Mouse (Mus musculus) myocyte (in vitro differentiated cells): ENCODE data around the gene Lingo3. TPM values are rescaled to one million over a fixed set of nuclear protein-coding genes. Genes with fewer than 3 reads are reported as not detected.
A peak's percentile ranks its signal among the peaks of the same experiment; 100 is the strongest.

Experiments used
- H3K27me3 ChIP-seq: one replicate; pipeline ENCODE4 v1.6.1; 2011; ENCODE audit not compliant: control insufficient read depth, insufficient read depth, insufficient read length
- H3K36me3 ChIP-seq: one replicate; pipeline ENCODE4 v1.6.1; 2011; ENCODE audit not compliant: control insufficient read depth, insufficient read depth
- H3K4me2 ChIP-seq: one replicate; pipeline ENCODE4 v1.6.1; 2011; ENCODE audit warnings: low read depth, control low read depth
- H3K4me3 ChIP-seq: one replicate; pipeline ENCODE4 v1.5.1; 2011; ENCODE audit warnings: mild to moderate bottlenecking, control low read depth, moderate library complexity
- H3K79me2 ChIP-seq: one replicate; pipeline ENCODE4 v1.6.1; 2011; ENCODE audit not compliant: control insufficient read depth, insufficient read depth
- H3ac ChIP-seq: one replicate; pipeline ENCODE4 v1.6.1; 2011; ENCODE audit not compliant: control insufficient read depth, insufficient read length
- CEBPB ChIP-seq: IDR thresholded peaks from 2 replicates; pipeline ENCODE4 v1.6.1; 2011; ENCODE audit warnings: mild to moderate bottlenecking, moderate library complexity; ENCODE audit not compliant: poor library complexity, insufficient read depth, severe bottlenecking
- E2F4 ChIP-seq: IDR thresholded peaks from one replicate; pipeline ENCODE4 v1.6.1; 2011; ENCODE audit warnings: mild to moderate bottlenecking, control low read depth, moderate library complexity; ENCODE audit not compliant: insufficient read depth
- MAX ChIP-seq: IDR thresholded peaks from one replicate; pipeline ENCODE4 v1.6.1; 2011; ENCODE audit warnings: low read depth, mild to moderate bottlenecking, control low read depth
- MYOD1 ChIP-seq, 3 experiments: IDR thresholded peaks; one replicate each; pipeline ENCODE4 v1.6.1; 2011; ENCODE audit warnings: control low read depth in 2 of 3, low read depth in 2 of 3, mild to moderate bottlenecking in 2 of 3, moderate library complexity in 1 of 3; ENCODE audit not compliant: insufficient read length in 2 of 3, control insufficient read depth in 1 of 3
- MYOG ChIP-seq, 3 experiments: IDR thresholded peaks; one replicate each; pipeline ENCODE4 v1.6.1; 2011; ENCODE audit warnings: control low read depth in 2 of 3, low read depth in 2 of 3, mild to moderate bottlenecking in 2 of 3; ENCODE audit not compliant: insufficient read length in 2 of 3, control insufficient read depth in 1 of 3, insufficient read depth in 1 of 3
- POLR2A ChIP-seq: IDR thresholded peaks from one replicate; pipeline ENCODE4 v1.6.1; 2011; ENCODE audit warnings: low read depth, mild to moderate bottlenecking, control low read depth, moderate library complexity; ENCODE audit not compliant: insufficient read length
- POLR2AphosphoS2 ChIP-seq: IDR thresholded peaks from one replicate; pipeline ENCODE4 v1.6.1; 2011; ENCODE audit warnings: low read depth, control low read depth; ENCODE audit not compliant: insufficient read length
- REST ChIP-seq: IDR thresholded peaks from one replicate; pipeline ENCODE4 v1.6.1; 2011; ENCODE audit warnings: mild to moderate bottlenecking, control low read depth, moderate library complexity; ENCODE audit not compliant: insufficient read depth, insufficient read length
- SRF ChIP-seq: IDR thresholded peaks from one replicate; pipeline ENCODE4 v1.6.1; 2011; ENCODE audit warnings: low read depth; ENCODE audit not compliant: control insufficient read depth, insufficient read length
- TCF12 ChIP-seq: IDR thresholded peaks from one replicate; pipeline ENCODE4 v1.6.1; 2011; ENCODE audit warnings: mild to moderate bottlenecking, control low read depth; ENCODE audit not compliant: poor library complexity, insufficient read depth, severe bottlenecking
- TCF3 ChIP-seq: IDR thresholded peaks from one replicate; pipeline ENCODE4 v1.6.1; 2011; ENCODE audit warnings: low read depth, control low read depth; ENCODE audit not compliant: insufficient read length
- USF1 ChIP-seq: IDR thresholded peaks from one replicate; pipeline ENCODE4 v1.6.1; 2011; ENCODE audit warnings: low read depth, mild to moderate bottlenecking, control low read depth, moderate library complexity
- polyA plus RNA-seq: library from polyadenylated mRNA; unstranded; fragments of >200 nt; fragmentation: generic; extraction: Trizol; gene quantifications from one replicate; pipeline ENCODE4 v1.2.1, GENCODE M21; 2012; ENCODE audit warnings: missing spikeins

The Lingo3 gene
- polyA plus RNA-seq, 1 experiment, result 0.05 TPM

DNA sequence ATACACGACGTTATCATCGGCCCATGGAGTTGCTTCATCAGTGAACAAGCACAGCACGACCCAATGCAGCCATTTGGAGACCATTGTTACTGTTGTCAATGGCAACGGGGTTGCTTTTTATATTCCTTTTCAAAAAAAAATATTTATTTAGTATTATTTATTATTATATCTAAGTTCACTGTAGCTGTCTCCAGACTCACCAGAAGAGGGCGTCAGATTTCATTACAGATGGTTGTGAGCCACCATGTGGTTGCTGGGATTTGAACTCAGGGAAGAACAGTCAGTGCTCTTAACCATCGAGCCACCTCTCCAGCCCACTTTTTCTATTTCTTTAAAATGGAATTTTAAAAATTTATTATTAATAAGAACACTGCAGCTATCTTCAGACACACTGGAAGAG, 29.0 kb downstream of the Lingo3 start:
- Histone ChIP-seq H3K27me3 (no peaks in the 10 kb centered on the region), H3K4me3 (no peak overlapping the region), H3K4me2 (no peak overlapping the region), H3ac (no peak overlapping the region), H3K36me3 (no peaks in the 10 kb centered on the region), H3K79me2 (no peaks in the 10 kb centered on the region)
- TF ChIP-seq REST (no peak), POLR2A (no peak), MYOD1 (IDR thresholded peaks at IDR 0.05; ENCODE audit: control insufficient read depth in 1 of 3, insufficient read length in 2 of 3, low read depth in 2 of 3) (no peak)

DNA sequence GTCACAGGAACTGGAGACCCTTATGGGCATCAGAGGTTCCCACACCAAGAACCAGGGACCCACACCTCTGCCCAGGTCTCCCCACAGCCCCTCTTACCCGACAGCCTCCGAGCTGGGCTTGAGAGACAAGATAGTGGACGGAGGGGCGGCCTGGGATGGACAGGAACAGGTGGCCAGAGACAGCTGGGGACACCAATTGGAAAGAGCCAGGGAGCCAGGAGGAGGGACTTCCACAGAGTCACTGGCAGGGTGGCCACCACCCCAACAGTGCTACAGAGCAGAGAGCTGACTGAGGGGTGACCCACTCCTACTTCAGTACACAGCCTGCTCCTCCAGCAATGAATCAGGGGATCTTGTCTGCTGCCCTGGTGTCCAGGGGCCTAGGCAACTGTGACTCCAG, 30.5 kb downstream of the Lingo3 start, which contains the start of gene Jsrp1:
TSS of gene Jsrp1 (minus strand) at position 133 of the 400 bp plus-strand sequence.
- TF ChIP-seq POLR2AphosphoS2 (peak; percentile 55), MAX (no peak), REST (no peak), TCF12 (peak; percentile 84), POLR2A (peak; percentile 51), SRF (no peak), USF1 (no peak), MYOD1 (IDR thresholded peaks at IDR 0.05; ENCODE audit: control insufficient read depth in 1 of 3, insufficient read length in 2 of 3, low read depth in 2 of 3) (peak; percentile 95 to 100 (median 99)), E2F4 (no peak), TCF3 (peak; percentile 81), CEBPB (no peak), MYOG (IDR thresholded peaks at IDR 0.05; ENCODE audit: control insufficient read depth in 1 of 3, insufficient read depth in 1 of 3, insufficient read length in 2 of 3, low read depth in 2 of 3) (peak; percentile 84 to 95 (median 87))

DNA sequence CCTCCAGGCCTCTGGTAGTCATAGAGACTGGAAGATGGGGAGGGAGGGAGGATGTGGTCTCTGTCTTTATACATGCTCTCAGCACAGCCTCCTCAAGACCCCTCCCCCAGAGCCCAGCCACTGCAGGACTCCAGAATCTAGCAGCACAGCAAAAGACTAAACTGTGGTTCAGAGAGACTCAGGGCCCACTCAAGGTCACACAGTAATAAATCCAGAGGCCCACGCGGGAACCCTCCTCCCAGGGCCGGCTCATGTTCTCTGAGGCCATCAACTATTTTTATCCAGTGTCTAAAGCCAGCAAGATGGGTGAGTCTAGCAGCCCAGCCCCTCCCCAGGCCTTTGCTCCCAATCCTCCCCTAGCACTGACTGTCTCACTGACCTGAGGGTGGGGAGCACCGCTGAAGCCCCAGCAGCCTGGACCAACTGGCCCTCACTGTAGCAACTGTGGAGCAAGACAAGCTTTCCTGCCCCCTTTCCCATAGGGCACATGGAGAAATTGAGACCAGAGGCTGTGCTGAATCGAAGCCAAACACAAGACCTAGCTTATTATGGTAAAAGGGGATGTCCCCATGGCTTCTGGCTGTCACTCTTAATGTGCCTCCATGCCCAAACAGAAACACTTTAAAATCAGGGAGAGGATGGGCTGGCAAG, 31.3 kb downstream of the Lingo3 start:
- Histone ChIP-seq H3K36me3 (no peaks in the 10 kb centered on the region), H3ac (no peak overlapping the region), H3K27me3 (no peaks in the 10 kb centered on the region), H3K4me3 (peak overlapping the region; percentile 33), H3K4me2 (peak overlapping the region; percentile 79), H3K79me2 (no peaks in the 10 kb centered on the region)
- TF ChIP-seq MYOG (IDR thresholded peaks at IDR 0.05; ENCODE audit: control insufficient read depth in 1 of 3, insufficient read depth in 1 of 3, insufficient read length in 2 of 3, low read depth in 2 of 3) (peak in 2 of 3 experiments; percentile 20 to 62), POLR2A (peak; percentile 51), TCF3 (no peak), SRF (peak; percentile 29), TCF12 (no peak), E2F4 (no peak), POLR2AphosphoS2 (peak; percentile 10), MYOD1 (IDR thresholded peaks at IDR 0.05; ENCODE audit: control insufficient read depth in 1 of 3, insufficient read length in 2 of 3, low read depth in 2 of 3) (peak in 2 of 3 experiments; percentile 27)

More for the DNA sequence above, 30.5 kb downstream of the Lingo3 start, which contains the start of gene Jsrp1:
- H3K27me3 ChIP-seq, result no peaks in the 10 kb centered on the region
- H3K4me2 ChIP-seq, result peak within 1 kb of the TSS; percentile 79
- no peak within 1 kb of the TSS for H3ac ChIP-seq
- no peaks in the 10 kb centered on the region for H3K36me3 ChIP-seq
- peak within 1 kb of the TSS; percentile 33 for H3K4me3 ChIP-seq
- no peaks in the 10 kb centered on the region for H3K79me2 ChIP-seq

DNA sequence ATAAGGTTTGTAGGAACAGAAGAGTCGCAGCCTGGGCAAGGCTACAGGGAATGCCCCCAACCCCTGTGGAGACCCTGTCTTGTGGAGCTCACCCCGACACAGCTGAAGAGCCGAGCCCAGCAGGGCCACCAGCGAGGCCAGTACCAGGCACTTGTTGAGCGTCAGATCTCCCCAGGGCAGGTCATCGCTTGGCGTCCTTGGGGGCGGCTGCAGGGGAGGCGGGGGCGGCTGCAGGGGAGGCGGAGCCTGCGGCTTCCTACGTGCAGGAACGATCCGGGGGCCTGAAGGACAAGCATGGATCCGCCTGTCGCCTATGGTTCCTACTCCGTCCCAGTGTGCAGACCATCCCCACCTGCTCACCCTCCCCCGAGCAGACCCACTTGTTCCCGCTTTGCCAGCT, 33.8 kb downstream of the Lingo3 start:
- H3K4me2 ChIP-seq, result no peak overlapping the region
- no peaks in the 10 kb centered on the region for H3K27me3 ChIP-seq
- H3K36me3 ChIP-seq, result no peaks in the 10 kb centered on the region
- no peaks in the 10 kb centered on the region for H3K79me2 ChIP-seq
- TF ChIP-seq SRF, result no peak
- TF ChIP-seq POLR2A, result no peak
- TF ChIP-seq USF1, result no peak
- no peak for TF ChIP-seq REST
- no peak for TF ChIP-seq MAX
- no peak for TF ChIP-seq POLR2AphosphoS2
- H3ac ChIP-seq, result no peak overlapping the region
- no peak overlapping the region for H3K4me3 ChIP-seq

DNA sequence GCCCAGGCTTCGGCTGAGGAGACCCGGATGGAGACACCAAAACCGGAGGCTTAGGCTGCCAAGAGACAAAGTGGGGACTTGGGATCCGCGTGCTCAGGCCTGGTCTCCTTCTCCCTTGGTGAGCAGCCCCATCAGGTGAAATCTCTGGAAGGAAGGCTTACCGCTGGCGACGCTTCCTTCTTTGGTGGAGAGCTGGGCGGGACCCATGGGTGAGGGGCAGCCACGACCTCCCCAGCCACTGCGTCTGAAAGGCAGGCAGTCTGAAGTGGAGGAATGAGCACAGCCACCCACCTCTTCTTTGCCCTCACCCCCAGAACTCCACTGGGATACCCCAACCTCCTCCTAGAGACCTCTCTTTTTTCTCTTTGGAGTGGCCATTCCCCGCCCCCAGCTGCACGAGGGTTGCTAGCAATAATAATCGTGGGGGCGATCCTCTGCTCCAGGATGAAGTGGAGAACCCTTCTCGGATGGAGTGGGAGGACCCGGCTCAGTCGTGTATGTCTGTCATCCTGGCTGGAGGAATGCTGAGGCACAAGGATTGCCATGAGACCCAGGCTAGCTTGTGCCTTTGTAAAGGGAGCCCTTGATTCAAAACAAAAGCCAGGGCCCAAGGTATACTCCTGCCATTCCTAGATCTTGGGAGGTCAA, 34.7 kb downstream of the Lingo3 start:
- no peaks in the 10 kb centered on the region for H3K79me2 ChIP-seq
- H3K27me3 ChIP-seq, result no peaks in the 10 kb centered on the region
- no peak overlapping the region for H3K4me2 ChIP-seq
- no peak overlapping the region for H3K4me3 ChIP-seq
- H3K36me3 ChIP-seq, result no peaks in the 10 kb centered on the region
- no peak overlapping the region for H3ac ChIP-seq
- TF ChIP-seq POLR2AphosphoS2 (peak; percentile 6), CEBPB (no peak), MYOG (IDR thresholded peaks at IDR 0.05; ENCODE audit: control insufficient read depth in 1 of 3, insufficient read depth in 1 of 3, insufficient read length in 2 of 3, low read depth in 2 of 3) (no peak), E2F4 (no peak), SRF (no peak), USF1 (no peak)
